Mouse (Mus musculus): Measurements from ENCODE around the gene Dnajb5. TPM values are rescaled to one million over a fixed set of nuclear protein-coding genes. Genes with fewer than 3 reads are reported as not detected.
A peak's percentile ranks its signal among the peaks of the same experiment; 100 is the strongest.

Gene Dnajb5
- polyA plus RNA-seq, 1 experiment from 2014 or later, result 17.6 TPM

GRCm38 (mm10) chr4:42946733-42947290 is 2.8 kb upstream of the Dnajb5 start:
- peak; percentile 33 for ATAC-seq (ENCODE audit: low FRiP score)
- peak; percentile 95 for DNase-seq (ENCODE audit: low spot score, missing footprints)
- peaks cover 41% of the 10 kb centered on the region for H3K4me1 ChIP-seq (ENCODE audit: control insufficient read depth, insufficient read depth, low read length)
- H3K4me2 ChIP-seq, result peak overlapping the region; percentile 22
- no peaks in the 10 kb centered on the region for H3K36me3 ChIP-seq (ENCODE audit: control insufficient read depth, insufficient read depth, low read length)
- no peaks in the 10 kb centered on the region for H3K27me3 ChIP-seq (ENCODE audit: control insufficient read depth, insufficient read depth, low read length)
- H3K9ac ChIP-seq (ENCODE audit: low read length), result 0 out of 2 replicates have a peak overlapping the region, but pooled peaks have one; percentile 25
- no peaks in the 10 kb centered on the region for H3K9me3 ChIP-seq (ENCODE audit: control insufficient read depth, low read length)
- H3K4me3 ChIP-seq (ENCODE audit: low read depth, low read length), result no peak overlapping the region
- WGBS, result 34% methylated on average over 10 of the region's 10 CpGs
- H3K27ac ChIP-seq (ENCODE audit: low read depth, low read length), result no peak overlapping the region; the same call in 1 of the 2 replicates

- H3K27me3 ChIP-seq (ENCODE audit: control insufficient read depth, insufficient read depth, low read length), result no peaks in the 10 kb centered on the region
- H3K9ac ChIP-seq (ENCODE audit: low read length), result peak overlapping the region; percentile 38; the same call in 1 of the 2 replicates
- no peak overlapping the region for H3K4me3 ChIP-seq (ENCODE audit: low read depth, low read length)
- no peak for DNase-seq (ENCODE audit: low spot score, missing footprints)
- H3K4me1 ChIP-seq (ENCODE audit: control insufficient read depth, insufficient read depth, low read length), result peaks cover 58% of the 10 kb centered on the region
- 57% methylated on average over 12 of the region's 13 CpGs for WGBS
- H3K27ac ChIP-seq (ENCODE audit: low read depth, low read length), result no peak overlapping the region
- H3K9me3 ChIP-seq (ENCODE audit: control insufficient read depth, low read length), result no peaks in the 10 kb centered on the region
- ATAC-seq (ENCODE audit: low FRiP score), result no peak
- no peaks in the 10 kb centered on the region for H3K36me3 ChIP-seq (ENCODE audit: control insufficient read depth, insufficient read depth, low read length)
- H3K4me2 ChIP-seq, result no peak overlapping the region
Observed at GRCm38 (mm10) chr4:42948527-42948926, 1.1 kb upstream of the Dnajb5 start.

DNA sequence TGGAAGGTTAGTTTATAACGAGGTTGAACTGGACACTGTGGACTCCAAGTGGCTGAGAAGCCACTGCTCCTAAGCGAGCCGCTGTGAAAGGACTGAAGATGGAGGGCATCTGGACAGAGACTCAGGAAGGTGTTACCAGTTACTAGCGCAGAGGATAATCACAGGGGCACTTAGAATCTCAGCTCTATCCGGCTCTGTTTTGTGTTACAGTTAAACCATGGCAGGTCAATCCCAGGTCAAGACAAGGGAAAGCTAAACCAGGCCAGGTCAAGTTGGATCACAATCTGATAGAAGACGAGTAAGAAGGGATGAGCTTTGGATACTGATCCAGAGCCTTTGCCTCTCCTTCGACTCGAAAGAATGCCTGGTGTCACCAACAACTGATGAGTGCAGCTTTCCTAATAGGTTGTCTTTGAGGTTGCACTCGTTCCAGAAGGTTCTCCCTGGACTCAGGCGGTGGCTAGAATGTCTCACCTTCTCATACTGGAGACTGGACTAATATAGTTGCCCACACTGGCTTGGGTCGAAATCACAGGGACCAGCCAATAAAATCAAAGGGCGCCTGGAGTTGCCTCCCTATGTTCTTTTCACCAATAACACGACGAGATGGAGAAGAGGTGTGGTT is 451 bp upstream of the Dnajb5 start:
- H3K27ac ChIP-seq (ENCODE audit: low read depth, low read length), result peak overlapping the region; percentile 50; the same call in 1 of the 2 replicates
- DNase-seq (ENCODE audit: low spot score, missing footprints), result peak; percentile 93

GRCm38 (mm10) chr4:42950065-42950558 is 498 bp downstream of the Dnajb5 start:
- peak; percentile 68 for ATAC-seq (ENCODE audit: low FRiP score)
- H3K4me1 ChIP-seq (ENCODE audit: control insufficient read depth, insufficient read depth, low read length), result peaks cover 67% of the 10 kb centered on the region
- WGBS, result 1% methylated on average over 20 of the region's 27 CpGs
- H3K27me3 ChIP-seq (ENCODE audit: control insufficient read depth, insufficient read depth, low read length), result no peaks in the 10 kb centered on the region
- peak; percentile 98 for DNase-seq (ENCODE audit: low spot score, missing footprints)
- H3K36me3 ChIP-seq (ENCODE audit: control insufficient read depth, insufficient read depth, low read length), result no peaks in the 10 kb centered on the region
- H3K9me3 ChIP-seq (ENCODE audit: control insufficient read depth, low read length), result no peaks in the 10 kb centered on the region
- H3K9ac ChIP-seq (ENCODE audit: low read length), result peak overlapping the region; percentile 94
- H3K4me3 ChIP-seq (ENCODE audit: low read depth, low read length), result peak overlapping the region; percentile 80
- H3K4me2 ChIP-seq, result peak overlapping the region; percentile 93
- peak overlapping the region; percentile 96 for H3K27ac ChIP-seq (ENCODE audit: low read depth, low read length)

More for the DNA sequence above, 451 bp upstream of the Dnajb5 start:
- H3K4me3 ChIP-seq (ENCODE audit: low read depth, low read length), result peak overlapping the region; percentile 20; the same call in 1 of the 2 replicates
- peak overlapping the region; percentile 38; the same call in 1 of the 2 replicates for H3K9ac ChIP-seq (ENCODE audit: low read length)
- no peaks in the 10 kb centered on the region for H3K36me3 ChIP-seq (ENCODE audit: control insufficient read depth, insufficient read depth, low read length)
- no peaks in the 10 kb centered on the region for H3K27me3 ChIP-seq (ENCODE audit: control insufficient read depth, insufficient read depth, low read length)
- no peak for ATAC-seq (ENCODE audit: low FRiP score)
- H3K4me2 ChIP-seq, result peak overlapping the region; percentile 93
- peaks cover 64% of the 10 kb centered on the region for H3K4me1 ChIP-seq (ENCODE audit: control insufficient read depth, insufficient read depth, low read length)
- no peaks in the 10 kb centered on the region for H3K9me3 ChIP-seq (ENCODE audit: control insufficient read depth, low read length)
- WGBS, result 15% methylated on average over 14 of the region's 14 CpGs

DNA sequence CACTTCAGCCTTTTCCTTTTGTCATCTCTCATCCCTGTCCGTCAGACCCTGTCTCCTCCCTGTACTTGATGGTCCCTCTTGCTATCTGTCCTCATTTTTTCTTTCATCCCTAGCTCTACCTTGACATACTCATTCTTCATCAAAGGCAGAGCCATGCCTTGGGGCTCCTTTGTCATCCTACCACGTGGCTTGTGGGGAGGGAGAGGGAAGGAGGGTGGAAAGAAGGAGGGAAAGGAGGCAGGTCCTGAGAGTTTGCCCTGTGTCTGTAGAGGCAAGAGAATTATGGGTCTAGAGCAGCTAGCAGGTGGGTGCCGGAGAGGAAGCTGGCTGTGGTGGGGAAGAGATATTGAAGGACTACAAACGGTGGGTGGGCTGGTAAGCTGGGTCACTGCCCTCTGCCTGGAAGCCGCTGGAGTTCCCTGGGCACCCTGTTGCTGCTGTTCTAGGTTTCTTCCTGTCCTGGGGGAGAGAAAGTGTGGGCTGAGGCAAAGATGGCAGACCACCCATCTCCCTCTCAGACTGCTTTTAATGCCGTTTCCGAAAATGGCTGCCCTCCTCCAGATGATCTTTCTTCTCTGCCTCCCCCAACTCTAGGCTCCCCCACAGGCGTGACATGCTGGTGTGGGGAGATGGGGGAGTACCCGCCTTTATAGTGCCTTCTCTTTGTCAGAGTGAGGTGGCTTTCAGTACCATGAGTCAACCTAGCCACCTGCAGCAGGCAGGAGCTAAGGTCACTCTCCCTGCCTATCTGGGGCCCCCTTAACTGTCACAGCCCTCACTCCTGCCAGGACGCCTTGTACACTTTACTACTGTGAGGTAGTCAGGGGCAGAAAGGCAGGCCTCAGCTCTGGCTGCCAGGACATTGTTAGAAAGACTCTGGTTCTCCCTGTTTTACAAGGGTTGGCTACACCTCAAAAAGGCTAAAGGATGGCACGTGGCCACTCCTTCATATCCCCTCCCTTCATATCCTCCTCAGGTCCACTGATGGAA is 1.9 kb downstream of the Dnajb5 start:
- ATAC-seq (ENCODE audit: low FRiP score), result no peak
- Histone ChIP-seq H3K4me1 (ENCODE audit: control insufficient read depth, insufficient read depth, low read length) (peaks cover 62% of the 10 kb centered on the region), H3K9ac (ENCODE audit: low read length) (peak overlapping the region; percentile 94), H3K27ac (ENCODE audit: low read depth, low read length) (no peak overlapping the region), H3K27me3 (ENCODE audit: control insufficient read depth, insufficient read depth, low read length) (no peaks in the 10 kb centered on the region), H3K9me3 (ENCODE audit: control insufficient read depth, low read length) (no peaks in the 10 kb centered on the region), H3K4me2 (peak overlapping the region; percentile 93), H3K4me3 (ENCODE audit: low read depth, low read length) (peak overlapping the region; percentile 80; the same call in 1 of the 2 replicates), H3K36me3 (ENCODE audit: control insufficient read depth, insufficient read depth, low read length) (peaks cover 2% of the 10 kb centered on the region; the same call in 1 of the 2 replicates)
- WGBS, result 69% methylated on average over 11 of the region's 11 CpGs
- DNase-seq (ENCODE audit: low spot score, missing footprints), result no peak

DNA sequence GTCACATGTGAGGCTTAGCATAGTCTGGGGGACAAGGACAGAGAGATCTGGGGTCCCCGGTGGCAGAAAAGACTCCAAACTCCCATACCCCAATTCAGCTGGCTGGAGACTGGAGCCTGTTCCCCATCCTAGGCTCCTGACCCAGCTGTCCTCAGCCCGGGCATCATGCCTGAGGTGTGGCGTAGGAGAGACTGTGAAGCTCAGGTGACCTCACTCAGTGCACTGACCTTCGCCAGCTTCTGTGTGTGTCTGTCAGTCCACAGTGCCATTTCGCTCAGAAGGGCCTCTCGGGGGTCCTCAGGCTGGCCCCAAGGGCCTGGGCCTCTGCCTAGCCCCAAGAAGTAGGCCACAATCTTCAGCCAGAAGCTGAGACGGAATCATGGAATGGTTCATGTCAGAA is 2.9 kb downstream of the Dnajb5 start:
- Histone ChIP-seq H3K9me3 (ENCODE audit: control insufficient read depth, low read length) (no peaks in the 10 kb centered on the region), H3K9ac (ENCODE audit: low read length) (no peak overlapping the region), H3K4me1 (ENCODE audit: control insufficient read depth, insufficient read depth, low read length) (peaks cover 51% of the 10 kb centered on the region), H3K27ac (ENCODE audit: low read depth, low read length) (no peak overlapping the region; the same call in 1 of the 2 replicates), H3K36me3 (ENCODE audit: control insufficient read depth, insufficient read depth, low read length) (peaks cover 8% of the 10 kb centered on the region; the same call in 1 of the 2 replicates), H3K27me3 (ENCODE audit: control insufficient read depth, insufficient read depth, low read length) (no peaks in the 10 kb centered on the region), H3K4me3 (ENCODE audit: low read depth, low read length) (no peak overlapping the region), H3K4me2 (peak overlapping the region; percentile 26)
- DNase-seq (ENCODE audit: low spot score, missing footprints) (no peak), ATAC-seq (ENCODE audit: low FRiP score) (no peak)
- 91% methylated on average over 7 of the region's 7 CpGs for WGBS

DNA sequence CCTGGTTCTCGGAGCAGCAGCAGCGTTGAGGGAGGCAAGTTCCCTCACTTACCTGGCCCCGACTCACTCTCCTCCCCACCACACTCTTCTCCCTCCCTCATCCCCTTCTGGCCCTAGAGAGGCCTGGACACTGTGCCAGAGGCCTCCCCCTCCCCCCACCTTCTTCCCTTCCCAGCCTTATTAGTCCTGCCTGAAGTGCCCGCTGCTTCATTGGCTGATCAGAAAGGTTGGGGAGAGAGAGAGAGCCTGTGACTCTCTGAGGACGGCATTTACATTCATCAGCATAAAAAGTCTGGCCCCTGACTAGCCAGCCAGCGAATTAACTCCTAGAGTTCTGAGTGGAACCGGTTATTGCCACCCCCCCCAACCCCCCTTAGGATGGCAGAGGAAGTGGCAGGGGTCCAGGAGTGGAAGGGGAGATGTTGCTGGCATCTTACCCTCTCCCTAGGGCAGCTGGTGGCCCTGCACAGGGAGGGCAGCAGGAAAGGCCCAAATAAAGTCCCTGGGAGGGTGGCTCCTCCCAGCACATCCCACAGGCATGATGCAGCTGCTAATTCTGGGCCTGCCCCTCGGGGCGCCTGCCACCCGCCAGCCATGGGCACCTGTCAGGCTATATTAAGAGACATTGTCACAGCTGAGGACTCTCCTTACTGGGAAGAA is 4.0 kb downstream of the Dnajb5 start:
- Histone ChIP-seq H3K4me2 (peak overlapping the region; percentile 26), H3K27me3 (ENCODE audit: control insufficient read depth, insufficient read depth, low read length) (no peaks in the 10 kb centered on the region), H3K27ac (ENCODE audit: low read depth, low read length) (peak overlapping the region; percentile 31), H3K4me1 (ENCODE audit: control insufficient read depth, insufficient read depth, low read length) (peaks cover 49% of the 10 kb centered on the region), H3K4me3 (ENCODE audit: low read depth, low read length) (0 out of 2 replicates have a peak overlapping the region, but pooled peaks have one; percentile 3), H3K36me3 (ENCODE audit: control insufficient read depth, insufficient read depth, low read length) (peaks cover 8% of the 10 kb centered on the region; the same call in 1 of the 2 replicates), H3K9me3 (ENCODE audit: control insufficient read depth, low read length) (no peaks in the 10 kb centered on the region), H3K9ac (ENCODE audit: low read length) (peak overlapping the region; percentile 4)
- 17% methylated on average over 10 of the region's 10 CpGs for WGBS
- ATAC-seq (ENCODE audit: low FRiP score) (no peak), DNase-seq (ENCODE audit: low spot score, missing footprints) (peak; percentile 87)

GRCm38 (mm10) chr4:42954297-42954696 is 4.7 kb downstream of the Dnajb5 start:
- H3K36me3 ChIP-seq (ENCODE audit: control insufficient read depth, insufficient read depth, low read length), result peaks cover 8% of the 10 kb centered on the region; the same call in 1 of the 2 replicates
- ATAC-seq (ENCODE audit: low FRiP score) (no peak), DNase-seq (ENCODE audit: low spot score, missing footprints) (peak; percentile 99)
- no peak overlapping the region for H3K4me3 ChIP-seq (ENCODE audit: low read depth, low read length)
- H3K9ac ChIP-seq (ENCODE audit: low read length), result no peak overlapping the region; the same call in 1 of the 2 replicates
- H3K4me1 ChIP-seq (ENCODE audit: control insufficient read depth, insufficient read depth, low read length), result peaks cover 43% of the 10 kb centered on the region
- peak overlapping the region; percentile 31; the same call in 1 of the 2 replicates for H3K27ac ChIP-seq (ENCODE audit: low read depth, low read length)
- 9% methylated on average over 10 of the region's 10 CpGs for WGBS
- no peaks in the 10 kb centered on the region for H3K9me3 ChIP-seq (ENCODE audit: control insufficient read depth, low read length)
- no peaks in the 10 kb centered on the region for H3K27me3 ChIP-seq (ENCODE audit: control insufficient read depth, insufficient read depth, low read length)
- no peak overlapping the region; the same call in 1 of the 2 replicates for H3K4me2 ChIP-seq
